Mouse (Mus musculus) heart, embryonic 14.5 days (tissue): ENCODE results near the gene E2f8. TPM values are rescaled to one million over a fixed set of nuclear protein-coding genes. Genes with fewer than 3 reads are reported as not detected.

Experiments used
- ATAC-seq: fragments of 200-750 bp; cut with Nextera tagmentation; 2 replicates; pipeline ENCODE4 v1.8.0; 2017; ENCODE audit warnings: low read depth, moderate TSS enrichment; ENCODE audit not compliant: insufficient number of reproducible peaks, insufficient read depth, low FRiP score
- H3K27ac ChIP-seq, 2 experiments: fragments of 200-500 bp in 1 of 2; fragments of 300-500 bp in 1 of 2; sonication (generic) in 1 of 2; replicated peaks in 1 of 2; 2 replicates each; pipeline ENCODE4 v1.5.1; 2012 to 2014; ENCODE audit warnings: low read depth in 2 of 2, low read length in 2 of 2, control low read depth in 1 of 2, mild to moderate bottlenecking in 1 of 2, mixed read lengths in 1 of 2; ENCODE audit not compliant: control insufficient read depth in 1 of 2, insufficient read depth in 1 of 2
- H3K27me3 ChIP-seq: fragments of 300-500 bp; sonication (generic); 2 replicates; pipeline ENCODE4 v1.6.1; 2014; ENCODE audit warnings: mild to moderate bottlenecking, low read length, control low read depth; ENCODE audit not compliant: control insufficient read depth, insufficient read depth
- H3K36me3 ChIP-seq: fragments of 300-500 bp; sonication (generic); 2 replicates; pipeline ENCODE4 v1.6.1; 2014; ENCODE audit warnings: mild to moderate bottlenecking, control low read depth, low read length, mixed read lengths; ENCODE audit not compliant: control insufficient read depth, insufficient read depth
- H3K4me1 ChIP-seq, 2 experiments: fragments of 200-500 bp in 1 of 2; fragments of 300-500 bp in 1 of 2; sonication (generic) in 1 of 2; 2 replicates each; pipeline ENCODE4 v1.6.1; 2012 to 2014; ENCODE audit warnings: low read length in 2 of 2, control low read depth in 1 of 2, mixed read lengths in 1 of 2; ENCODE audit not compliant: control insufficient read depth in 2 of 2, insufficient read depth in 2 of 2
- H3K4me2 ChIP-seq: fragments of 300-500 bp; sonication (generic); 2 replicates; pipeline ENCODE4 v1.6.1; 2014; ENCODE audit warnings: mild to moderate bottlenecking, low read length
- H3K4me3 ChIP-seq, 2 experiments: fragments of 200-500 bp in 1 of 2; fragments of 300-500 bp in 1 of 2; sonication (generic) in 1 of 2; 2 replicates each; pipeline ENCODE4 v1.5.1; 2012 to 2014; ENCODE audit warnings: low read length in 2 of 2, mild to moderate bottlenecking in 2 of 2, control low read depth in 1 of 2, low read depth in 1 of 2, moderate library complexity in 1 of 2; ENCODE audit not compliant: control insufficient read depth in 1 of 2, insufficient read depth in 1 of 2
- H3K9ac ChIP-seq: fragments of 300-500 bp; sonication (generic); 2 replicates; pipeline ENCODE4 v1.6.1; 2014; ENCODE audit warnings: mild to moderate bottlenecking, low read length
- H3K9me3 ChIP-seq: fragments of 300-500 bp; sonication (generic); 2 replicates; pipeline ENCODE4 v1.6.1; 2016; ENCODE audit warnings: low read length, control low read depth; ENCODE audit not compliant: control insufficient read depth
- WGBS: fragments of 180-500 bp; shearing (Covaris S2); extraction: QIAGEN DNeasy Blood & Tissue Kit; methylation state at CpG from one replicate; pipeline ENCODE4 v1.1.7; 2014; 5-methylcytosine and 5-hydroxymethylcytosine counted together
- polyA plus RNA-seq: library from polyadenylated mRNA; unstranded; fragments of >200 nt; fragmentation: Nextera tagmentation; extraction: Ambion mirVana; gene quantifications from 2 replicates; pipeline ENCODE4 v1.2.1, GENCODE M21; 2014

E2f8 gene
- polyA plus RNA-seq, 1 experiment from 2014 or later, result 16.9 TPM

- Histone ChIP-seq H3K4me3 (no peak overlapping the region), H3K9me3 (no peaks in the 10 kb centered on the region), H3K27ac (no peak overlapping the region), H3K4me1 (peaks cover 3 to 15% of the 10 kb centered on the region in 2 experiments; a peak in 2 of 4 replicates), H3K36me3 (peaks cover 49% of the 10 kb centered on the region), H3K9ac (no peak overlapping the region), H3K27me3 (no peaks in the 10 kb centered on the region), H3K4me2 (no peak overlapping the region)
- WGBS, result 89% methylated on average over 9 of the region's 9 CpGs
- no peak for ATAC-seq
These were observed 16.5 kb downstream of the E2f8 start for GRCm38 (mm10) chr7:48864671-48865458.

GRCm38 (mm10) chr7:48864199-48864598 is 17.2 kb downstream of the E2f8 start:
- peaks cover 3 to 15% of the 10 kb centered on the region in 2 experiments; a peak in 2 of 4 replicates for H3K4me1 ChIP-seq
- H3K9me3 ChIP-seq, result no peaks in the 10 kb centered on the region
- peaks cover 42% of the 10 kb centered on the region for H3K36me3 ChIP-seq
- ATAC-seq, result no peak
- H3K4me3 ChIP-seq, result no peak overlapping the region
- H3K4me2 ChIP-seq, result no peak overlapping the region
- H3K27me3 ChIP-seq, result no peaks in the 10 kb centered on the region
- H3K27ac ChIP-seq, result no peak overlapping the region
- no peak overlapping the region for H3K9ac ChIP-seq

- H3K27me3 ChIP-seq, result no peaks in the 10 kb centered on the region
- H3K4me2 ChIP-seq, result no peak overlapping the region
- 96% methylated on average over 4 of the region's 4 CpGs for WGBS
- H3K4me1 ChIP-seq, result peaks cover 3 to 18% of the 10 kb centered on the region in 2 experiments; a peak in 2 of 4 replicates
- no peak overlapping the region for H3K9ac ChIP-seq
- no peaks in the 10 kb centered on the region for H3K9me3 ChIP-seq
- H3K27ac ChIP-seq, result no peak overlapping the region
- peaks cover 18% of the 10 kb centered on the region for H3K36me3 ChIP-seq
- H3K4me3 ChIP-seq, result no peak overlapping the region
- no peak for ATAC-seq
These were observed 19.6 kb downstream of the E2f8 start for GRCm38 (mm10) chr7:48861796-48862195.

- peaks cover 9% of the 10 kb centered on the region for H3K36me3 ChIP-seq
- ATAC-seq, result no peak
- H3K4me1 ChIP-seq, result peaks cover 3 to 25% of the 10 kb centered on the region in 2 experiments; a peak in 3 of 4 replicates
- no peak overlapping the region for H3K4me3 ChIP-seq
- no peaks in the 10 kb centered on the region for H3K27me3 ChIP-seq
- no peaks in the 10 kb centered on the region for H3K9me3 ChIP-seq
- 48% methylated on average over 1 of the region's 1 CpGs for WGBS
- H3K4me2 ChIP-seq, result no peak overlapping the region
- no peak overlapping the region for H3K27ac ChIP-seq
- H3K9ac ChIP-seq, result no peak overlapping the region
These were observed 20.4 kb downstream of the E2f8 start for GRCm38 (mm10) chr7:48860948-48861347.

- 72% methylated on average over 4 of the region's 4 CpGs for WGBS
- ATAC-seq, result no peak
- Histone ChIP-seq H3K9me3 (no peaks in the 10 kb centered on the region), H3K27ac (no peak overlapping the region), H3K4me1 (peaks cover 3 to 28% of the 10 kb centered on the region in 2 experiments; a peak in 3 of 4 replicates), H3K4me3 (no peak overlapping the region), H3K36me3 (no peaks in the 10 kb centered on the region), H3K4me2 (no peak overlapping the region), H3K9ac (no peak overlapping the region), H3K27me3 (no peaks in the 10 kb centered on the region)
These were observed 22.0 kb downstream of the E2f8 start for GRCm38 (mm10) chr7:48859362-48859761.

- Histone ChIP-seq H3K9me3 (no peaks in the 10 kb centered on the region), H3K27ac (no peak overlapping the region), H3K27me3 (no peaks in the 10 kb centered on the region), H3K9ac (no peak overlapping the region), H3K4me2 (no peak overlapping the region), H3K4me1 (peaks cover 8 to 31% of the 10 kb centered on the region in 2 experiments), H3K4me3 (no peak overlapping the region), H3K36me3 (no peaks in the 10 kb centered on the region)
- ATAC-seq, result no peak
- 45% methylated on average over 1 of the region's 1 CpGs for WGBS
These were observed 23.1 kb downstream of the E2f8 start for GRCm38 (mm10) chr7:48858257-48858656.

GRCm38 (mm10) chr7:48855461-48855860 is 25.9 kb downstream of the E2f8 start:
- 93% methylated on average over 3 of the region's 3 CpGs for WGBS
- no peaks in the 10 kb centered on the region for H3K9me3 ChIP-seq
- no peak for ATAC-seq
- H3K4me1 ChIP-seq, result peaks cover 9 to 40% of the 10 kb centered on the region in 2 experiments
- no peak overlapping the region for H3K4me3 ChIP-seq
- H3K36me3 ChIP-seq, result no peaks in the 10 kb centered on the region
- no peak overlapping the region for H3K4me2 ChIP-seq
- peak overlapping the region in 1 of 2 experiments; percentile 64; a peak in 2 of 4 replicates for H3K27ac ChIP-seq
- no peaks in the 10 kb centered on the region for H3K27me3 ChIP-seq
- no peak overlapping the region for H3K9ac ChIP-seq
